Mouse (Mus musculus) adrenal gland, postnatal 25 days (tissue): ENCODE data around the gene Gm7534. TPM values are rescaled to one million over a fixed set of nuclear protein-coding genes. Genes with fewer than 3 reads are reported as not detected.

Experiments used
- total RNA-seq: library from RNA; stranded (reverse); gene quantifications from 2 replicates; pipeline ENCODE4 v1.2.3, GENCODE M21; 2021

The Gm7534 gene
- total RNA-seq, 1 experiment from 2014 or later = not detected

Other genes with a start within 250 kb of the Gm7534 start
- gene Hmgn2, start 234.4 kb downstream of the Gm7534 start, total RNA-seq = 391 and 425 TPM in 2 replicates
- gene Dhdds, start 202.1 kb downstream of the Gm7534 start, total RNA-seq = 45.2 and 55.0 TPM in 2 replicates
- gene Lin28a, start 184.2 kb downstream of the Gm7534 start, total RNA-seq = not detected in 2 replicates
- not detected in 2 replicates for gene Zfp683, start 149.2 kb downstream of the Gm7534 start, total RNA-seq
- gene Crybg2, start 142.2 kb downstream of the Gm7534 start, total RNA-seq = 0.15 TPM in 1 of 2 replicates, not detected in the other
- 3.5 and 8.4 TPM in 2 replicates for gene Cd52, start 107.9 kb downstream of the Gm7534 start, total RNA-seq
- 8.1 and 9.4 TPM in 2 replicates for gene Ubxn11, start 100.4 kb downstream of the Gm7534 start, total RNA-seq
- 62.5 and 73.2 TPM in 2 replicates for gene Sh3bgrl3, start 74.2 kb downstream of the Gm7534 start, total RNA-seq
- 15.7 and 19.2 TPM in 2 replicates for gene Cep85, start 15.9 kb downstream of the Gm7534 start, total RNA-seq
- gene Catsper4, start 24.4 kb upstream of the Gm7534 start, total RNA-seq = not detected in 2 replicates
- 0.49 TPM in 1 of 2 replicates, not detected in the other for gene Cnksr1, start 35.4 kb upstream of the Gm7534 start, total RNA-seq
- not detected in 2 replicates for gene E130218I03Rik, start 40.7 kb upstream of the Gm7534 start, total RNA-seq
- gene Zfp593, start 42.6 kb upstream of the Gm7534 start, total RNA-seq = 8.8 and 10.3 TPM in 2 replicates
- not detected in 2 replicates for gene Gm30191, start 43.9 kb upstream of the Gm7534 start, total RNA-seq
- gene Grrp1, start 51.1 kb upstream of the Gm7534 start, total RNA-seq = 6.2 and 8.3 TPM in 2 replicates
- 19.7 and 20.2 TPM in 2 replicates for gene Pdik1l, start 84.9 kb upstream of the Gm7534 start, total RNA-seq
- gene Trim63, start 112.1 kb upstream of the Gm7534 start, total RNA-seq = not detected in 2 replicates
- gene Slc30a2, start 140.2 kb upstream of the Gm7534 start, total RNA-seq = 21.1 and 21.5 TPM in 2 replicates
- gene Extl1, start 180.8 kb upstream of the Gm7534 start, total RNA-seq = 1.7 and 2.1 TPM in 2 replicates
- 7.9 and 9.1 TPM in 2 replicates for gene Pafah2, start 193.3 kb upstream of the Gm7534 start, total RNA-seq